Mouse (Mus musculus) brain, embryonic 14.5 days (tissue): ENCODE measurements around the gene Krr1.

Source experiments
- CTCF ChIP-seq: fragments of 200-500 bp; IDR thresholded peaks from 2 replicates; pipeline ENCODE4 v1.5.1; 2012; ENCODE audit warnings: inconsistent platforms, mild to moderate bottlenecking, moderate library complexity, borderline replicate concordance; ENCODE audit not compliant: insufficient read depth, insufficient read length; ENCODE audit errors: extremely low read depth
- POLR2A ChIP-seq: fragments of 200-500 bp; IDR thresholded peaks from 2 replicates; pipeline ENCODE4 v1.6.1; 2012; ENCODE audit warnings: mild to moderate bottlenecking, inconsistent platforms, borderline replicate concordance; ENCODE audit not compliant: poor library complexity, insufficient read depth, insufficient read length, severe bottlenecking; ENCODE audit errors: extremely low read depth

GRCm38 (mm10) chr10:111923503-111924135 is 48.8 kb upstream of the Krr1 start:
- TF ChIP-seq CTCF (no peak), POLR2A (no peak)
